In the genomic region with DNA sequence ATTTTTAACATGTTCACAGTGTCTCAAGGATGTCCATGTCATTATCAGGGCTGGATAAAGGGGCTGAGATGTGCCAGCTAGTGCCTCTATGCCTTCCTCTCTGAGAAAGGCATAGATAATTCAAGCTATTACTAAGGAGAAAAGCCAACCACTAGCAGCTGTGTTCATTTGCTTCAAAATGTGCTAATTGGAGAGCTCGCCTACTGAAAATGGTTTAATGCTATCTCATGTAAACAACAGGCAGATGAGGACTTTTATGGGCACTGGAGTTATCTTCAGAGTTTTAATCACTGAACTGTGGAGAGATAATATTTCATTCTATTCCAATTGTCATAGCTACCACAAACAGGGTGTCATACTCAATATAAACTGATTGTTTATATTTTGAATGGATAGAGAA, we compare ENCODE assay signal across 8 mouse cellular contexts.
"Had no signal": no experiment of that assay in that cellular context is flagged by ENCODE, and none has a peak within 500 bp of the region (broad histone marks: within the 10 kb centered on the region; RNA-seq: fewer than 3 reads in every experiment).

No protein-coding gene starts in this region.

- H3K4me3 ChIP-seq: midbrain, embryonic 10.5 days; midbrain, embryonic 12.5 days; myocyte; neural tube, embryonic 13.5 days; neural tube, embryonic 15.5 days had no signal

- H3K36me3 ChIP-seq: midbrain, embryonic 10.5 days; midbrain, embryonic 12.5 days; neural tube, embryonic 13.5 days; neural tube, embryonic 15.5 days had no signal

- H3K9ac ChIP-seq: lung, embryonic 14.5 days; midbrain, embryonic 12.5 days; neural tube, embryonic 13.5 days; neural tube, embryonic 15.5 days had no signal

- H3K4me1 ChIP-seq: midbrain, embryonic 10.5 days; midbrain, embryonic 12.5 days; neural tube, embryonic 13.5 days; neural tube, embryonic 15.5 days had no signal

- H3K27me3 ChIP-seq: megakaryocyte, embryonic 14.5 days; midbrain, embryonic 12.5 days; neural tube, embryonic 13.5 days; neural tube, embryonic 15.5 days had no signal

- H3K4me2 ChIP-seq: lung, embryonic 14.5 days; midbrain, embryonic 12.5 days; neural tube, embryonic 13.5 days; neural tube, embryonic 15.5 days had no signal

- H3K9me3 ChIP-seq: megakaryocyte, embryonic 14.5 days; midbrain, embryonic 10.5 days; midbrain, embryonic 12.5 days; neural tube, embryonic 13.5 days; neural tube, embryonic 15.5 days had no signal

- H3K27ac ChIP-seq: midbrain, embryonic 10.5 days; midbrain, embryonic 12.5 days; neural tube, embryonic 13.5 days; neural tube, embryonic 15.5 days had no signal

- ATAC-seq: midbrain, embryonic 16.5 days had no signal
